Mouse (Mus musculus): ENCODE measurements around the gene Mre11a. TPM values are rescaled to one million over a fixed set of nuclear protein-coding genes. Genes with fewer than 3 reads are reported as not detected.

Gene Mre11a
- polyA plus RNA-seq, 1 experiment from 2014 or later: 31.2 TPM

DNA sequence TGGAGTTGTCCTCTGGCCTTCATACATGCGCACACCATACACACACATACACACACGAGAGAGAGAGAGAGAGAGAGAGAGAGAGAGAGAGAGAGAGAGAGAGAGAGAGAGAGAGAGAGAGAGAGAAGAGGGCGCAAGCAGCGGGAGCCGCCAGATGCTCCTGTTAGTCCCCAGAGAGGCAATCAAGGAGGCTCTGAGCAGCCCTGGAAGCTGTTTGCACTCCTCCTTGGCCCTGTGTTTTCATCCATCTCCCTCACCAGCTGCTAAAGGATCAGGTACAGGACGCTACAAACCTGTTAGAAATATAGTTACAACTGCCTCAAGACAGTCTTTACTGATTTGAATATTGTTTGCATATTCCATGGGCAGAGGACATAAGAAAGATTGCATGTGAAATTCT is 14.6 kb upstream of the Mre11a start:
- no peak for ATAC-seq (ENCODE audit: low FRiP score)
- WGBS: 57% methylated on average over 6 of the region's 6 CpGs
- H3K9me3 ChIP-seq: no peaks in the 10 kb centered on the region
- H3K9ac ChIP-seq: no peak overlapping the region
- no peak overlapping the region for H3K4me3 ChIP-seq (replicated peaks)
- peaks cover 5% of the 10 kb centered on the region; the same call in 1 of the 2 replicates for H3K27me3 ChIP-seq
- no peak overlapping the region for H3K27ac ChIP-seq
- peaks cover 8% of the 10 kb centered on the region for H3K4me1 ChIP-seq
- H3K4me2 ChIP-seq: no peak overlapping the region
- H3K36me3 ChIP-seq (replicated peaks): no peaks in the 10 kb centered on the region

GRCm38 (mm10) chr9:14770803-14771471 is 13.5 kb upstream of the Mre11a start, which contains the start of gene 1700012B09Rik:
Gene 1700012B09Rik (minus strand): TSS chr9:14771030.
- peak; percentile 33; the same call in 1 of the 2 replicates for ATAC-seq (ENCODE audit: low FRiP score)
- Histone ChIP-seq H3K36me3 (replicated peaks) (no peaks in the 10 kb centered on the region), H3K4me1 (peaks cover 8% of the 10 kb centered on the region), H3K9me3 (no peaks in the 10 kb centered on the region), H3K4me3 (replicated peaks) (no peak within 1 kb of the TSS), H3K27me3 (peaks cover 5% of the 10 kb centered on the region; the same call in 1 of the 2 replicates), H3K4me2 (peak within 1 kb of the TSS; percentile 37), H3K27ac (no peak within 1 kb of the TSS), H3K9ac (no peak within 1 kb of the TSS)
- 17% methylated on average over 23 of the region's 23 CpGs for WGBS

DNA sequence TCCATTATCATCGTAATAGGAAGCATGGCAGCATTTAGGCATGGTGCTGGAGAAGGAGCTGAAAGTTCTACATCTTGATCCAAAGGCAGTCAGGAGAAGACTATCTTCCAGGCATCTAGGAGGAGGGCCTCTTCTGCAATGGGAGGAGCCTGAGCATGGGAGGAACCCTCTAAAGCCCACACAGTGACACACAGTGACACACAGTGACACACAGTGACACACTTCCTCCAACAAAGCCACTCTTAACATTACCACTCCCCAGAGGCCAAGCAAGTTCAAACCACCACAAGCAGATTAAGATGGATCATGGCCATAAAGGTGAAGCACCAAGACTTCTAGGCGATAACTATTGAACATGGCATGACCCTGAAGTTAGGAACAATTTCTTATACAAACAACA is 12.4 kb upstream of the Mre11a start:
- H3K9me3 ChIP-seq: no peaks in the 10 kb centered on the region

DNA sequence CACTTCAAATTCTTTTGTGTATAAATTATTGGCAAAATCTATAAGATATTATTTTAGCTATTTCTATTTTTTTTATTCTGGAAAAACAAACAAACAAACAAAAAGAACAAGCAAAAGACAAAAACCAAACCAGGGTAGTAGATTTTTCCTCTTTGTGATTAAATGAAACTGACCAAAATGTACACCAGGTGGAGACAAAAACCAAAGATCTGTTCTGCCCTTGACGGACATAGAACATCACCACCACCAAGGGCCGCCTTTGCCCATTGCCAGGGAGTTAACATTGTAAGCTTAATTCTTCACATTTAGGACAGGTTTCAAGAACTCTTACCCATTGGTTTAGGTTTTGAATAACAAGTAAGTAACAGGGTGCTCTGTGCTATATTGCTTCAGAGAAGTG is 10.6 kb upstream of the Mre11a start:
- no peak overlapping the region for H3K4me3 ChIP-seq (replicated peaks)
- H3K4me2 ChIP-seq: no peak overlapping the region
- no peaks in the 10 kb centered on the region; the same call in 1 of the 2 replicates for H3K27me3 ChIP-seq
- H3K27ac ChIP-seq: no peak overlapping the region
- WGBS: 49% methylated on average over 2 of the region's 2 CpGs
- H3K4me1 ChIP-seq: peaks cover 8% of the 10 kb centered on the region
- H3K9me3 ChIP-seq: no peaks in the 10 kb centered on the region
- ATAC-seq (ENCODE audit: low FRiP score): no peak
- H3K9ac ChIP-seq: no peak overlapping the region
- H3K36me3 ChIP-seq (replicated peaks): no peaks in the 10 kb centered on the region

More for the DNA sequence above, 12.4 kb upstream of the Mre11a start:
- Histone ChIP-seq H3K27ac (no peak overlapping the region), H3K27me3 (peaks cover 5% of the 10 kb centered on the region; the same call in 1 of the 2 replicates), H3K9ac (no peak overlapping the region), H3K36me3 (replicated peaks) (no peaks in the 10 kb centered on the region), H3K4me1 (peaks cover 8% of the 10 kb centered on the region), H3K4me2 (no peak overlapping the region), H3K4me3 (replicated peaks) (no peak overlapping the region)
- no peak for ATAC-seq (ENCODE audit: low FRiP score)
- 89% methylated on average over 2 of the region's 2 CpGs for WGBS

DNA sequence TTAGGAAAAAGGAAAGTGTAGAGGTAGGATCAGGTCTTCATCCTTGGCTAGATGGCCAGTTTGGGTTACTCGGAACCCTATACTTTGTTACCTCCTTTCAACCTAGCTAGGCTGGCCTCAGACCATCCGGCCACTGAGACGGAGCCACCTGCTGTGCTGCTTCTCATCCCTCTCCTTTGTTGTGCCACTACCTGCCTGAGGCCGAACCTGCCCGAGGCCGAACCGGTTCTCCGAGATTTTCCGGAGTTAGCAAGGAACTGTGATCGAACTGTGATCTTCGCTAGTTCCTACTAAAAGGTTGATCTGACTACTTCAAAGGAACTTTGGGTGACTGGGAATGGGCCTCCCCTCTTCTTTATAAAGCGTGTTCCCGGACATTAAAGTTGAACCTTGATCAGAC is 6.1 kb upstream of the Mre11a start:
- Histone ChIP-seq H3K27ac (no peak overlapping the region), H3K9me3 (no peaks in the 10 kb centered on the region), H3K4me3 (replicated peaks) (no peak overlapping the region), H3K27me3 (no peaks in the 10 kb centered on the region), H3K4me1 (no peaks in the 10 kb centered on the region), H3K4me2 (no peak overlapping the region), H3K9ac (no peak overlapping the region), H3K36me3 (replicated peaks) (peaks cover 23% of the 10 kb centered on the region)
- 29% methylated on average over 13 of the region's 13 CpGs for WGBS
- no peak for ATAC-seq (ENCODE audit: low FRiP score)

GRCm38 (mm10) chr9:14787356-14787755 is 2.9 kb downstream of the Mre11a start:
- Histone ChIP-seq H3K27ac (no peak overlapping the region), H3K4me3 (replicated peaks) (no peak overlapping the region), H3K9me3 (no peaks in the 10 kb centered on the region), H3K4me2 (no peak overlapping the region), H3K27me3 (no peaks in the 10 kb centered on the region), H3K4me1 (peaks cover 12% of the 10 kb centered on the region), H3K36me3 (replicated peaks) (peaks cover 33% of the 10 kb centered on the region), H3K9ac (no peak overlapping the region)
- ATAC-seq (ENCODE audit: low FRiP score): no peak
- 89% methylated on average over 6 of the region's 6 CpGs for WGBS

DNA sequence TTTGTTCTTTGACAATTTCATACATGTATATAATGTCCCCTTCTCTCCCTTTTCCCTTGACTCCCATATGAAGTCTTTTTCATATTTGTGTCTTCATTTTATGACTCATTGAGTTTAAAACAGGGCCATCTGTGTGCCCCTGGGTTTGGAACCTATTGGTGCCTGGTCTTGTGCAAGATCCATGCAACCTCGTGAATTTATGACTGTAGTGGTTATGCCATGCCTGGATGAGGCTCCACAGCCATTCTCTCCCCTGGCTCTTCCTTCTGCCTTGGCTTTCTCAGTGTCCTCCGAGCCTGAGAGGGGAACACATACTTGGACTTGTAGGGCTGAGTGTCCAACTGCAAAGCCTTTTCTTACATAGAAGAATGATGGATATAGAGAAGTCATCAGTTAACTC is 21.3 kb downstream of the Mre11a start:
- 90% methylated on average over 2 of the region's 2 CpGs for WGBS
- no peak overlapping the region for H3K4me3 ChIP-seq (replicated peaks)
- no peak overlapping the region for H3K27ac ChIP-seq
- H3K27me3 ChIP-seq: no peaks in the 10 kb centered on the region
- H3K4me1 ChIP-seq: no peaks in the 10 kb centered on the region
- H3K9me3 ChIP-seq: no peaks in the 10 kb centered on the region
- ATAC-seq (ENCODE audit: low FRiP score): no peak
- peaks cover 77% of the 10 kb centered on the region for H3K36me3 ChIP-seq (replicated peaks)
- no peak overlapping the region for H3K9ac ChIP-seq
- H3K4me2 ChIP-seq: no peak overlapping the region

DNA sequence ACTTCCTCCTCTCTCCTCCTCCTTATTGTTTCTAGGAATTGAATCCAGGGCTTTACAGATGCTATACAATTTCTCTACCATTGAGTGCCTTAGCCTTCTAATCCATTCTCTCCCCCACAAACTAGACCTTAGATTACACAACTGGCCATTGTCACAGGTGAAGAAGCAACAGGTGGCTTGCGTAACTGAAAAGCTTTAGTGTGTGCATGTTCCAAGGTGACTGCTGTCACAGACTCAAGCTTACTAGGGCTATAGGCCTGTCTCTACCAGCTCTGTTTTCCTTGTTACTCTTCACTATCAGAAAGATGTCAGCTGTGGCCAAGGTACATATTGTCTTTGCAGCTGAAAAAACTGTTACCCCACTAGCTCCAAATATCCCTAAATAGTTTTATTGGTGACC is 22.3 kb downstream of the Mre11a start:
- no peak overlapping the region for H3K9ac ChIP-seq
- H3K27ac ChIP-seq: no peak overlapping the region
- 97% methylated on average over 1 of the region's 1 CpGs for WGBS
- H3K27me3 ChIP-seq: no peaks in the 10 kb centered on the region
- H3K9me3 ChIP-seq: no peaks in the 10 kb centered on the region
- H3K4me3 ChIP-seq (replicated peaks): no peak overlapping the region
- H3K4me2 ChIP-seq: no peak overlapping the region
- no peaks in the 10 kb centered on the region for H3K4me1 ChIP-seq
- no peak for ATAC-seq (ENCODE audit: low FRiP score)
- H3K36me3 ChIP-seq (replicated peaks): peaks cover 74% of the 10 kb centered on the region

GRCm38 (mm10) chr9:14810111-14810510 is 25.7 kb downstream of the Mre11a start:
- no peak overlapping the region for H3K4me2 ChIP-seq
- WGBS: 95% methylated on average over 5 of the region's 5 CpGs
- ATAC-seq (ENCODE audit: low FRiP score): no peak
- no peak overlapping the region for H3K4me3 ChIP-seq (replicated peaks)
- no peaks in the 10 kb centered on the region for H3K9me3 ChIP-seq
- no peaks in the 10 kb centered on the region for H3K4me1 ChIP-seq
- H3K27ac ChIP-seq: no peak overlapping the region
- H3K9ac ChIP-seq: no peak overlapping the region
- H3K27me3 ChIP-seq: no peaks in the 10 kb centered on the region
- peaks cover 78% of the 10 kb centered on the region for H3K36me3 ChIP-seq (replicated peaks)

DNA sequence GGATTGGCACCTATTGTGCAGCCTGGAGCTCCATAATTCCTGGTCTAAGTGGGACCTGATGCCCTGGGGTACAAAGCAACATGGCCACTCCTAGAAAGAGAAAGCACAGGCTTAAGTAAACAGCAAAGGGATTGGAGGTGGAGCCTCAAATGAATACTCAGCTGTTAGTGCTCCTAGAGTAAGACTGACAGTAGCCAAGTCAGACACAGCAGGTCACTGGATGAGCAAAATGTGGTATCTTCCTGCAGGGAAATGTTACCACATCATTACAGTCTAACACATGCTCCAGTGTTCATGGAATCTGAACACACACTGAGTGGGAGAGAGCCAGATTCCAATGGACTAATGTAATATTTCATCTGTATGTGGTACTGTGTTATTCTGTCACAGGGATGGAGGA is 36.9 kb downstream of the Mre11a start:
- Histone ChIP-seq H3K9ac (no peak overlapping the region), H3K9me3 (no peaks in the 10 kb centered on the region), H3K4me2 (no peak overlapping the region), H3K27me3 (no peaks in the 10 kb centered on the region), H3K27ac (no peak overlapping the region), H3K4me3 (replicated peaks) (no peak overlapping the region), H3K36me3 (replicated peaks) (peaks cover 68% of the 10 kb centered on the region), H3K4me1 (no peaks in the 10 kb centered on the region)
- no peak for ATAC-seq (ENCODE audit: low FRiP score)

DNA sequence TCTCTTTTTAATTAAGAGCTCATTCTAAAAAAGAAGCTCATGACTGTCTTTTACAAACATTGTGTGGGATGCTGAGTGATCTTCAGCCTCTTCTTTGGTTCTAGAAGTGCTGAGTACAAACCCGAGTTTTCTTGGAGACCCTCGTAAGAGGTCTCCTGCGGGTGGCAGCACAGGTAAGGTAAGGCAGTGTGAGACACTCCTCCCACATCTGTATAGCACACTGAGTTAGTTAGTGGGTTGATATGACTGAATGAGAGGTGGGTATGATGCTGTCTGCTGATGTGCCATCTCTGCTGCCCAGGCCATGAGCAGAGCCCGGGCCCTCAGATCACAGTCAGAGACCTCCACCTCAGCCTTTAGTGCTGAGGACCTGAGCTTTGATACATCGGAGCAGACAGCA is 40.4 kb downstream of the Mre11a start:
- Histone ChIP-seq H3K9me3 (no peaks in the 10 kb centered on the region), H3K27me3 (no peaks in the 10 kb centered on the region), H3K36me3 (replicated peaks) (peaks cover 60% of the 10 kb centered on the region), H3K4me3 (replicated peaks) (no peak overlapping the region), H3K9ac (no peak overlapping the region), H3K27ac (no peak overlapping the region), H3K4me1 (no peaks in the 10 kb centered on the region), H3K4me2 (no peak overlapping the region)
- WGBS: 91% methylated on average over 5 of the region's 5 CpGs
- ATAC-seq (ENCODE audit: low FRiP score): no peak

DNA sequence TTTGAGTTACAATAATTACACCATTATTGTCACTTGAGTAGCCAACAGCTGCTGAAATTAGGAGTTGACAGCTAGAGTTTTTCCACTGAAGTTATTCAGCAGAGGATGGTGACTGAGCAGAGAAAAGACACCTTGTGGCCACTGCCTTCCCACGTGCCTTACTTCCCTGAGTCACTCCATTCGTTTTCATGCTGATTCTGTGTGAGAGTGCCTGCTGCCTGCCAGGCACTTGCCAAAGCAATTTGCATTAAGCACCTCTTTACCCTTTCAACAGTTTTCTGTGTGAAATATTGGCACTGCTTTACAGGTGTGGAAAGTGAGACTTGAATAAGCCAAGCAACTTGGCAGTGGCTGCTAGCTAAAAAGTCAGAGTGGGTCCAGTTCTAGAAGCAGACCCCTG is 43.4 kb downstream of the Mre11a start:
- no peak for ATAC-seq (ENCODE audit: low FRiP score)
- no peak overlapping the region for H3K4me3 ChIP-seq (replicated peaks)
- no peaks in the 10 kb centered on the region for H3K27me3 ChIP-seq
- no peaks in the 10 kb centered on the region for H3K9me3 ChIP-seq
- H3K4me1 ChIP-seq: no peaks in the 10 kb centered on the region
- H3K27ac ChIP-seq: no peak overlapping the region
- H3K36me3 ChIP-seq (replicated peaks): peaks cover 62% of the 10 kb centered on the region
- no peak overlapping the region for H3K9ac ChIP-seq
- H3K4me2 ChIP-seq: no peak overlapping the region
- 77% methylated on average over 2 of the region's 2 CpGs for WGBS

DNA sequence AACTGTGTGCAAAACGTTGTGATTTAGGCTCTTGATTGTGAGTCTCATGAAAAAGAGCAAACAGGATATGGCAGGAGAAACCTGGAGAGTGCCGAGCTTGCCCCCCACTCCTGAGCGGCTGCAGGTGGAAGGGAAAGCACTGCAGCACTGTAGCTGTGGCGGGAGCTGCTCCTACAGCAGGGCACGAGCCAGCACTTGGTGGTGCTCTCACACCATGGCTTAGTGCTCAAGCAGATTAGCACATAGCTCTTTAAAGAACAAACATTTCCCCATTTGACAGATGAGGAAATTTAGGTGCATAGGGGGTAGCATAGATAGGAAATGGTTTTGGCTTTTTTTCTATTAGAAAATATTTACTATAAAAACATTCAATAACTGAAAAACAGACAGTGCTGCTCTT is 47.6 kb downstream of the Mre11a start:
- no peak overlapping the region for H3K4me3 ChIP-seq (replicated peaks)
- peaks cover 73% of the 10 kb centered on the region for H3K36me3 ChIP-seq (replicated peaks)
- no peaks in the 10 kb centered on the region for H3K27me3 ChIP-seq
- ATAC-seq (ENCODE audit: low FRiP score): no peak
- no peak overlapping the region for H3K27ac ChIP-seq
- WGBS: 80% methylated on average over 5 of the region's 5 CpGs
- no peak overlapping the region for H3K9ac ChIP-seq
- no peak overlapping the region for H3K4me2 ChIP-seq
- H3K4me1 ChIP-seq: no peaks in the 10 kb centered on the region
- H3K9me3 ChIP-seq: no peaks in the 10 kb centered on the region

Measured in forebrain, embryonic 12.5 days (tissue).